Mouse (Mus musculus) cerebellum, adult 2 months (tissue): Measurements from ENCODE around the gene Pmm2.

Source experiments
- CTCF ChIP-seq: fragments of 200-500 bp; IDR thresholded peaks from 2 replicates; pipeline ENCODE4 v1.5.1; 2011; ENCODE audit warnings: low read depth, mild to moderate bottlenecking, control low read depth, low read length, moderate library complexity, borderline replicate concordance; ENCODE audit not compliant: insufficient read depth
- POLR2A ChIP-seq: fragments of 200-500 bp; IDR thresholded peaks from 2 replicates; pipeline ENCODE4 v1.6.1; 2011; ENCODE audit warnings: low read length, control low read depth, borderline replicate concordance; ENCODE audit not compliant: insufficient read depth

DNA sequence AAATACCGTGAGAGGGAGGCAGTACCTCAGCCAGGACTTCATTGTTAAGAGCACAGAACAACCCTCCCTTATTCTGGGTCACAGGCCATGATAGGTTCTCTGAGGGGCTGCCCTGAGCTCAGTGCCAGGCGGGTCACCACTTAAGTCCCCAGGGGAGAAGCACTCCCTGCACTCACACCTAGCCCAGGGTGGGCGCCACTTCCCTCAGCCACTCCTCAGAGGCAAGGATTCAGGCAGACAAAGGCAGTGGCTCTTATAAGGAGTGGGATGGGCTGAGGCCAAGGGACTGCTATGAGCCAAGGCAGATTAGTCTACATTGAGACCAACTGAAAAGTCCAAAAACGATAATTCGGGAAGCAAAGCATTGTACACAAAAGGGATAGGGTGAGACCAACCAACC is 27.9 kb downstream of the Pmm2 start:
- no peak for TF ChIP-seq CTCF
- no peak for TF ChIP-seq POLR2A
